Mouse (Mus musculus) mammary gland, adult 2 months (tissue): ENCODE data around the gene Cfap36. TPM values are rescaled to one million over a fixed set of nuclear protein-coding genes. Genes with fewer than 3 reads are reported as not detected.

Experiments used
- polyA plus RNA-seq: library from polyadenylated mRNA; depleted of rRNA; stranded (reverse); fragments of >200 nt; gene quantifications from 2 replicates; pipeline ENCODE4 v1.2.3, GENCODE M21; 2012; ENCODE audit warnings: low replicate concordance; rRNA removed

Cfap36 gene
- 3.2 and 3.5 TPM in 2 replicates for polyA plus RNA-seq

GRCm38 (mm10) chr11:29246883-29247650 is at the start of gene Cfap36:
TSS of gene Cfap36 (minus strand) at chr11:29247409.

DNA sequence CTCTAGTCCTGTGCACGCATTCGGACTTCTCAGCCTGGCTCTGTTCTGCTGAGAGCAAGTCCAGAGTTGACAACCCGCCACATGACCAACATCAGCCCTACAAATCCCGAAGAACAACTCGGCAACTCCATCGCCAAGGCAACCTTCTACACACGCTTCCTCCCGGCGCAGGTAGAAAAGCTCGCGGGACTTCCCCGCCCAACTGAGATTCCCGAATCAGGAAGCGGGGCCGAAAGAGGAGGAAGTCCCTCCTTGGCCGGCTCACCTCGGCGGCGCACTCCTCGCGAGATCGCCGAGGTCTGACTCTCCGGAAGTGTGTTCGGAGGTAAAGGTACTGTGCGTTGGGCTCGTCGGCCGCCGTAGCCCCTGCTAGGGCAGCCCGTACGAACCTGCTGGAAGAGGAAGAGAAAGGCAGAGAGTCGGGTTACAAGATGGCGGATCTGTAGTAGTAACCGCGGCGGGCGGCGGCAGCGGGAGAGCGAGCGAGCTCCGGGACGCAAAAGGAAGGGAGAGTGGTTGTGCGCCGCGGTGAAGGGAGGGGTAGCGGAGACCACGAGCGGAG is 74.6 kb downstream of the Cfap36 start, which contains the start of gene Ppp4r3b:
Gene Ppp4r3b, plus strand, starts transcription at position 328 of the 562 bp plus-strand sequence.

Other genes starting within 250 kb of the Cfap36 start
- gene Pnpt1, start 116.7 kb downstream of the Cfap36 start, polyA plus RNA-seq, result 6.6 and 9.4 TPM in 2 replicates
- gene Ppp4r3b, start 74.5 kb downstream of the Cfap36 start, polyA plus RNA-seq, result 6.2 and 8.5 TPM in 2 replicates
- 1.9 and 3.9 TPM in 2 replicates for gene Ccdc88a, start 126.2 kb upstream of the Cfap36 start, polyA plus RNA-seq